Mouse (Mus musculus): ENCODE measurements around the gene Nt5dc3.

DNA sequence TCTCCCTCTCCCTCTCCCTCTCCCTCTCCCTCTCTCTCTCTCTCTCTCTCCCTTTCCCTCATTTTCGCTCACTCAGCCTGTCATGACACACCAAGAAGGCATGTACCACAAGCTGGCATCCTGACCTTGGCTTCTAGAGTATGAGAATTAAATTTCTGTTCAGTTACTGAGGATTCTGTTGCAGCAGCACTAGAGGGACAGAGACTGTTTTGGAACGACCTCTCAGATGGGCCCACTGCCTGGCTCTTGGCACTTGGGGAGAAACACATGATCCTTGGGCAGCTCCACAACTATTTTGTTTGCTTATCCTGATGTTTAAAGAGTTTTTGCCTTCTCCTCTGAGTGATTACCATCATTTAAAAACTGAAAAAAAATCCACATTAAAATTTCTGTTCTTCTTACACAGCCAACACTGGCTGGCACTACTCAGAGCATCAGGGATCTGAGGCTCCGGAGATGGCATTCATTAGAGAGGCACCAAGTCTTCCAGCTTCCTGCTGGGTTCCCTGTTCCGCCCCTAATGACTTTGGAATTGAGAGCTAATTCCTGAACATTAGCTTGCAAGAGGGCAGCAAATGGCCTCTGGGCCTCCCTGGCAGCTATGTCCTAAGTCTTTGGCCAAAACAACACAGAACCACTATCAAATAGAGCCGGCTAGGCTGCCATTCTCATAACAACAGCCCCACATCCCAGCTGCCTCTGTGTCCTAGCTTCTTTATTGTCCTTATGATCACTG lies 101.4 kb downstream of the Nt5dc3 start:
- TF ChIP-seq CTCF (IDR thresholded peaks at IDR 0.05; ENCODE audit: low read depth, low read length): no peak
- TF ChIP-seq TAL1 (conservative IDR thresholded peaks at IDR 0.05; ENCODE audit: low read depth, low read length): no peak
- TF ChIP-seq GATA2 (IDR thresholded peaks at IDR 0.05; ENCODE audit: borderline replicate concordance, low read depth, low read length): no peak
- no peak for TF ChIP-seq GATA1 (IDR thresholded peaks at IDR 0.05; ENCODE audit: borderline replicate concordance, low read length)

All from G1E (cell line).